Mouse (Mus musculus): ENCODE data around the gene Kdm6b.
A peak's percentile ranks its signal among the peaks of the same experiment; 100 is the strongest.

Gene Kdm6b

DNA sequence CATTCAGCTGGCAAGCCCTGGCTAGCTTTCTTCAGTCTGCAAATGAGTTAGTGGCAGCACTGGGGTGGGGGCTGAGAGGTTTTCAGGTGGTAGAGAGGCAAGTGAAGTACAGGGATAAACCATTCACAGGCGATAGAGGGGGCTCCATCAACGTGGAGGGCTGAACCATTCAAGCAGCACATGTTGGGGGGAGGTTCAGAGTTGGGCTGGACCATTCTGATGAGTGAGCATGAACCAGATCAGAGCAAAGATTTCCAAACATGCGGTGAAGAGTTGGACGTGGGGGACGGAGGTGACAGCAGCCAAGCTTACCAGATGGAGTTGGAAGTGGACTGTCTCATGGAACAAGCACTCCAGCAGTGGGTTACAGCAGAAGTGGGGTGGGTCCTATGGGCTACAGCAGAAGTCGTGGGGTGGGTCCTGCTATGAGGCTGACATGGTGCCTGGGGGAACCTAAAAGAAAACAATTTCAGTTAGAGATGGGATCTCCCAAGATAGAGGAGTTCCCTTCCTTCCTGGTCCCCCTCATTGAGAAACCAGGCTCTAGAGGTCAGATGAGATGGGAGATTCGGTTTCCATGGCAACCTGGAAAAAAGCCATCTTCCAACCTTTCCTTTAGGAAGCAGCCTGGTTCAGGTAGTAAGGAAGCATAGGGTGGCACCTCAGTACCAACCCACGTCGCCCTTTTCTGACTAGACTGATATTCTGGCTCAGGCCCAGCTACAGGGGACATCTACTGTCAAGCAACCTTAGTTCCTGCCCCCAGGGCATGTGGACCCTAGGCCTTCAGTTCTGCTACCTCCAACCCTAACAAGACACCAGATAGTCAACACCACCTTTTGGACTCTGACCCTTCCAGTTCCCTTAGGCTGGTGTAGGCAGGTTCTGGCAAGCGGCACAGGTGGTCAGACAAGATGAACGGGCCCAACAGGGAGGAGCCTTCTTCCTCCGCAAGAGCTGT lies at the start of gene Kdm6b:
TSS of gene Kdm6b (minus strand) at position 455 of the 961 bp plus-strand sequence.
- DNase-seq (ENCODE audit: low spot score in 2 of 2) = peak in 1 of 2 experiments; percentile 46

DNA sequence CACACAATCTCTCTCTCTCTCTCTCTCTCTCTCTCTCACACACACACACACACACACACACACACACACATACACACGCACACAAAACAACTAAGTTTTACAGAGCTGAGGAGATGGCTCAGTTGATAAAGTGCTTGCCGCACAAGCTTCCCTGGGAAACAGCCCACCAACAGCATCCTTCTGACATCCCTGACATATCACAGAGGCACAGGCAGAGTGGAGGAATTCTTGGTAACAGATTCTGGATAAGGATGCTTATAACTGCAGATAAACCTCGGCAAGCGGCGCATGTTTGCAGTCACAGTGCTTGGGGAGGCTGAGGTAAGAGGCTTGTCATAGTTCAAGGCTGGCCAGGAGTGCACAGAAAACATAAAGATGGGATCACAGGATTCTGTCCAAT lies 48.1 kb upstream of the Kdm6b start:
- no peak for DNase-seq (ENCODE audit: low spot score in 2 of 2)

GRCm38 (mm10) chr11:69459883-69460282 lies 46.4 kb upstream of the Kdm6b start:
- DNase-seq (ENCODE audit: low spot score in 2 of 2) = no peak

DNA sequence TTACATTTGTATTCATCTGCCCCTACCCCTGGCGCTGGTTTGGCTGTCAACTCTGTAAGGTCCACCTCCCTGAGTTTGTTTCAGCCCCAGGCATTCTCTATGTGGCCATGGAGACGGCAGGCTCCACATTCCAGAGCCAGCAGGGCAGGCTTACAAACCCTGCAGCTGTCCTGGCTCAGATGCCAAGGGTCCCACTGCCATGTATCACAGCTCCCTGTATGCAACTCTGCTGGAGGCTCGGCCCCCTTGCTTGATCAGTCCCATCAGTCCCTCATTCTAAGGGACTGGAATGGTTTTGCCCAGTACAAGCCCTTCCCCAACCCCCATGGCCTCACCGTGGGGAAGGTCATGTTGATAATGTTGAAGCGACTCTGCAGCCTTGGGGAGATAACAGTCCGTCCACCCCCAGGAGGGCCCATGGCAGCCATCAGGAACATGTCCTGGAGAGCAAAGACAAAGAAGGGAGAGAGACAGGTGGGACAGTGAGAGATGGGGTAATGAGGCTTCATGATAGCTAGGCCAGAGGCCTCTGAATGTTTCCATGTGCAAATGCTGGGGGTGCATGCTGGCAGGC lies 43.6 kb upstream of the Kdm6b start:
- DNase-seq (ENCODE audit: low spot score in 2 of 2) = no peak

DNA sequence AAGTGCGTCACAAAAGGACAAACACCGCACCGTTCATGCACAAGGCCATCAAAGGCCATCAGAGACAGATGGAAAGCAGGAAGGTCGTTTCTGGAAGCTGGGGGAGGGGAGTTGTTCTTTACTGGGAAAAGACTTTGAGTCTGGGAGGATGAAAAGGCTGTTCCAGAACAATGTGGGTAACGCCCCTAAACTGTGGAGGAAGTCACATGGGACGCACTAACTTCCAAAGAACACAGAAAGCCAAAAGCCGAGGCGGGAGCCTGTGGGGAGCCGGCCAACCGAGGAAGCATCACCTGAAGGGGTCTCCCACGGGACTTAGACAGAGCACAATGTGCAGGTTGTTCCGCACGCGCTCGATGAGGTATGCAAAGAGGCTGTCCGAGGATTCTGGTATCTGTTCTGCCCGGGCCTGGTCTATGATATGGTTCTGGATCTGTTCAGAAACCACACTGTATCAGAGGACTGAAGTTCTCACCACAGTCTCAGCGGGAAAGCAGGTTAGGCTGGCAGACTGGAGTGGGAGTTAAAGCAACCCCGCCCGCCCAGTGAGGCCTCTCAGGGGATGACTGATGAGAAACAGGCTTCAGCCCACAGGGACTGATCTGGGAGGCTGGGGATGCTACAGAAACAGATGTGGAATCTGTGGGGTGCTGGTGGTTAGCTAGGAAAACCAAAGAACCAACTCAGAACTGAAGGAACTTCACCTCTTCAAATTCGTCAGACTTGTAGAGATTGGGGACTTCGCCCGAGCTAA lies 38.8 kb upstream of the Kdm6b start:
- no peak for DNase-seq (ENCODE audit: low spot score in 2 of 2)

- DNase-seq (ENCODE audit: low spot score in 2 of 2) = no peak
These were observed 33.8 kb upstream of the Kdm6b start for GRCm38 (mm10) chr11:69447299-69447698.

GRCm38 (mm10) chr11:69443328-69443727 lies 29.9 kb upstream of the Kdm6b start:
- no peak for DNase-seq (ENCODE audit: low spot score in 2 of 2)

DNA sequence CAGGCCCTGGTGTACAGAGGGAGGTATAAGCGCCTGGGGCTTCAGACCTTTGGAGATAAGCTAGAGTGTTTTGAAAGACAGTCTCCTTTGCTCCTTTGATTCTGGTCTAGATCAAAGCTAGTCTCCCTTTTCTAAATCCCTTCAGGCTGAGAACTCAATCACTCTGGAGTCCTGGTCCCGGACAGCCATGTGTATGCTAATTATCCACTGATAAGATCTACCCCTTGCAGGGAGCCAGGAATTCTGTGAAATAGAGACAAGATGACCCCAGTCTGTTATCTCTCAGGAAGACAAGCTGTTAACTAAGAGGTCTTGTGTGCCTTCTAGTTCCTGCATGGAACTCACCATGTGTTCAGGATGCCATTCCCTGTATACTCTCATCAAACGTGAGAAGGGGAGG lies 23.8 kb upstream of the Kdm6b start:
- DNase-seq (ENCODE audit: low spot score in 2 of 2) = no peak

- DNase-seq (ENCODE audit: low spot score in 2 of 2) = no peak
These were observed 19.7 kb upstream of the Kdm6b start for GRCm38 (mm10) chr11:69433189-69433588.

DNA sequence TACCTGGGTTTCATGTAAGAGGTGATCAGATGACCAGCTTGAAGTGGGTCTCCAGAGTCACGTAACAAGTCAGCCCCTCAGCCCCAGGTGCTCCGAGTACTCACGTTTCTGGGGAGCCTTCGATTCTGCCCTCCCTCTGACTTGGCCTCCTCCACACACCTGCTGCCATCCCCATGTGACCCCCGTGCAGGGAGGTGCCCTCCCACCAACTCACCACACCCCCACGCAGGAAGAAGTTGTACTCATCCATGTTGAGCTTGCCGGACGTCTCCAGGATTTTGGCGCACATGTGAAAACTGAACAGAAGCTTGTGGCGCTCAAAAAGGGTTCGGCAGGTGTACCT lies 19.1 kb upstream of the Kdm6b start:
- no peak for DNase-seq (ENCODE audit: low spot score in 2 of 2)

DNA sequence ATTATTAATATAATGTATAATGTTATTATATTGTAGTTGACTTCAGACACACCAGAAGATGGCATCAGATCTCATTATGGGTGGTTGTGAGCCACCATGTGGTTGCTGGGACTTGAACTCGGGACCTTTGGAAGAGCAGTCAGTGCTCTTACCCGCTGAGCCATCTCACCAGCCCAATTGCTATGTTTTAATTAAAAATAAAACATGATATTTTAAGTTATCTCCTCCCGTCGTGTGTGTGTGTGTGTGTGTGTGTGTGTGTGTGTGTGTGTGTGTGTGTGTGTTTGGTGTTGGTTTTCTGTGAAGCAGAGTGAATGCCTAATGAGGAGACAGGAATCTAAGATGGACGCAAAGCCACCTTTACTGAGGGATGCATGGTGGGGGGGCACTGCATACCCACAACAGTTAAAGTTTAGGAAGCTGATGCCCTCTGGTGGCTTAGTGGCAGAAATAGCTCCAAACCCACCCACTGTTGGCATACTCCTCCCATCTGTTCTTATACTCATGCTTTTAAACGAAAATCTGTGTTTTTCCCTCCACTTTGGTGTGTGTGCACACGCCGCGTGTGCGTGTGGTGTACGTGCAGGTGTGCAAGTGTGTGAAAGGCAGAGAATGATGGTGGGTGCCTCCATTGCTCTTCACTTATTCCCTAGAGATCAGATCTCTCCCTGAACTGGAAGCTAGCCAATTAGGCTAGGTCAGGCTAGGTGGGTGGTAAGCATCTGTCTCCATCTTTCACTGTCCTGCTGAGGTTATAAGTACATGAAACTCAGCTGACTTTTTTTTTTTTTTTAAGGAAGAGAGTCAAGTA lies 18.6 kb upstream of the Kdm6b start:
- peak; percentile 62 to 74 for DNase-seq (ENCODE audit: low spot score in 2 of 2)

DNA sequence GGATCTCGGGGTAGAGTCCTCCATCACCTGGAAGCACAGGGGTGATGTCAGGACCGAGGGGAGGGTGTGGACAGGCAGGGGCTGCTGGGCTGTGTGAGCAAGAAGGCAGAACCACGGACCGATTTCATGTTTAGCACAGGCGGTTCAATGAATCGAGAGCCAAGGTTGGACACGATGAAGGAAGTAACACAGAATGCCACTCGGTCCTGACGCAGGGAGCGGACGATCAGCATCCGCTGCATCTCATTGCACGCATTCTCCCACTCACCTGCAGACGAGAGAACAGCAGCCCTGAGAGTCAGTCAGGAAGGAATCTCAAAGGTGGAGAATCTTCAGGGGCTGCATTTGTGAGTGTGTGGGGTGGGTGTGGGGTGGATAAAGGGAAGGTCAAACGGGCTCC lies 17.2 kb upstream of the Kdm6b start:
- no peak for DNase-seq (ENCODE audit: low spot score in 2 of 2)

GRCm38 (mm10) chr11:69429313-69429712 lies 15.8 kb upstream of the Kdm6b start:
- DNase-seq (ENCODE audit: low spot score in 2 of 2) = no peak

DNA sequence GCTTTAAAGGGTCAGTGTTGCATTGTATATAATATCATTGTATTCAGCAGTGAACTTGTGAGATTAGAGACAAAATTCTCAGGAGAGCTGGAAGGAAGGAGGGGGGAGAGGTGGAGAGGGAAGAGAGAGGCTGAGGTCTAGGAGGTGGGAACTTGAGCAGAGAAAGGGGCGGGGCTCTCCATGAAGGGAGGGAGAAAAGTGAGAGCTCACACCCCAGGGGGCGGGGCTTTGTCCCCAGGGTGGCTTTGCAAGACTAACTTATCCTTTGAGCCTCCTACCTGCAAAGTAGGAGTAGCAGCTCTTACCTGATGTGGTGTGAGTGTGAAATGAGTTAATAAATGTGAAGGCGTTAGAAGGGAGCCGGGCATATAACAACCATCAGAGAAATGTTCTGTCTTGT lies 15.3 kb upstream of the Kdm6b start:
- no peak for DNase-seq (ENCODE audit: low spot score in 2 of 2)

- no peak for DNase-seq (ENCODE audit: low spot score in 2 of 2)
These were observed 12.8 kb upstream of the Kdm6b start for GRCm38 (mm10) chr11:69426246-69426645.

- no peak for DNase-seq (ENCODE audit: low spot score in 2 of 2)
These were observed 10.4 kb upstream of the Kdm6b start for GRCm38 (mm10) chr11:69423885-69424284.

DNA sequence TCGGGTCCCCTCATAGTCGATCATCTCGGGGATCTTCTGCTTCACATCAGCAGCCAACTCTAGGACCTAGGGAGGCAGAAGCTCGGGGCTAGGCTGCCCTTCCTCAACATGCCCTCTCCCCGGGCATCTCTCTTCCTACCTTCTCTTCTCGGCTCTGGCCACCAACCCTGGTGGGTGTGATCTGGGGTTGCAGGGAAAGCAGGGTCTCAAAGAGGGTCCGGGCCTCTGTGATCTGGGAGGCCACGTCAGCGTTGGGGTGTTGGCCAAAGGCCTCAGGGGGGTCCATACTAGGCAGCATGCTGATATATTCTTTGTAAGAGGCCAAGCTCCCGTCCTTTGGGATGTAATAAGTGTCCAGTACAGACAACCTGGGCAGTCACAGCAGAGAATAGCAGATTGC lies 9.4 kb upstream of the Kdm6b start:
- DNase-seq (ENCODE audit: low spot score in 2 of 2) = no peak

GRCm38 (mm10) chr11:69421131-69421977 lies 7.9 kb upstream of the Kdm6b start:
- no peak for DNase-seq (ENCODE audit: low spot score in 2 of 2)

DNA sequence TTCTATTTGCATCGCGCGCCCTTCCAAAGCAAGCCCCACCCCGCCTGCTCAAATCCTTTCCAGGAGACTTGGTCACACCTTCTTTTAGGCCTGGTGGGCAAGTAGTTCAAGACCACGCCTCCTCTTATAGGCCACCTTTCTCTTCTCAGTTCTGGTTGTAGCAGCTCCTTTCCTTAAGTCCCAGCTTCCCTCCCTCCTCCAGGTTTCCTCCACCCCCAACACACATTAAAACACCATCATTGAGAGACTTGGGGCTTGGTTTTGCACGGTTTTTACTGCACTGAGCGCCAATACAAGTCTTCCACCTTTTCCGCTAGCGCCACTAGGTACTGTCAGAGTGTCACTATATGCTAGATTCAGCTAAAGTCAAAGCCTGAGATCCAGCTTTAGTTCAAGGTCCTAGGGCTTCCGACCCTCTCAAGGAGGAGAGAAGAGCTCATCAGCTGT lies 7.1 kb upstream of the Kdm6b start:
- DNase-seq (ENCODE audit: low spot score in 2 of 2) = no peak

- no peak for DNase-seq (ENCODE audit: low spot score in 2 of 2)
These were observed 6.5 kb upstream of the Kdm6b start for GRCm38 (mm10) chr11:69419813-69420553.
